Mouse (Mus musculus) heart, postnatal 25 days (tissue): ENCODE results near the gene Foxj1. TPM values are rescaled to one million over a fixed set of nuclear protein-coding genes. Genes with fewer than 3 reads are reported as not detected.
A peak's percentile ranks its signal among the peaks of the same experiment; 100 is the strongest.
"Not testable (repeated sequence)": the region's sequence is repeated elsewhere in the genome, so short reads cannot be mapped to it uniquely, and the experiment has no call there.

Source experiments
- DNase-seq: peaks from one replicate; pipeline ENCODE4 v3.0.0; 2022; ENCODE audit warnings: low spot score
- intact Hi-C: fragments of 180-260 bp; cut with DNase I; formaldehyde crosslinking; loops from one replicate; pipeline ENCODE4 v1.15.1; 2025
- total RNA-seq, 2 experiments: library from RNA; stranded (reverse); gene quantifications; 2 replicates each; pipeline ENCODE4 v1.2.3; 2021

Foxj1 gene
- not detected for total RNA-seq

DNA sequence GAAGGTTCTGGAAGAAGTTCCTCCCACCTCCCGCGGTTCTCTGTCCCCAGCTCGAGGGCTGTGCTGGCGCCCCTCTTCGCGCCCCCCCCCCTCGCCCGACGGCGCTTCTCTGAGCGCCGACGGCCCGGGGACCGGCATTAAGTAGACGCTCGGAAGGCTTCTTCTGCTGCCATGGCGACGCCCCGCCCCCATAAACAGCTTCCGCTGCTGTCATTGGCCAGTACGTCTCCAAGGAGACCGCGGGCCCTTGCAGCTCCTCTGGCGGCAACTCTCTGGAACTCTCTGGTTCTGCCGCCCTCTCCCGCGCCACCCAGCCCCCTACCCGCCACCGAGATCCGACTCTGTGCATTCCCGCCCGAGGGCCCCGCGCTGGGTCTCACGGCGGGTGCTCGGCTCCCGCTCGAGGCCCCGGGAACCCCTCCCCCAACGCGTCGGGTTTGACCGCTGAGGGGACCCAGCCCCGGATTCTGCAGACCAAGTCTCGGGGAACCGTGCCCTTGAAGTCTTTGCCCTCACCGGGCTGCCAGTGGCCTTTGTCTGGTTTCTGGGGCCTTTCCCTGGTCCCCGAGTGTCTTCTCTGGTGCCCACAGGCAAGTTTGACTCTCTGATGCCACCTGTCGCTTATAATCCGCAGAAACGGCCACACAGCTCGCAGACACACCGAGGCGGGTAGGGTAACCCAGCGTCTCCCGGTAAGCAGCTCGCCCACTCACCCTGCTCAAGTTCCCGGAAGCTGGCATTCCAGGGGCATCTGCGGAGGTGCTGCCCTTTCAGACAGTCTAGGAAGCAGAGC is at the start of gene Foxj1:
Gene Foxj1 (minus strand): TSS at position 156 of the 793 bp plus-strand sequence.
- intact Hi-C loops: no loop called here
- peak; percentile 87 for DNase-seq

DNA sequence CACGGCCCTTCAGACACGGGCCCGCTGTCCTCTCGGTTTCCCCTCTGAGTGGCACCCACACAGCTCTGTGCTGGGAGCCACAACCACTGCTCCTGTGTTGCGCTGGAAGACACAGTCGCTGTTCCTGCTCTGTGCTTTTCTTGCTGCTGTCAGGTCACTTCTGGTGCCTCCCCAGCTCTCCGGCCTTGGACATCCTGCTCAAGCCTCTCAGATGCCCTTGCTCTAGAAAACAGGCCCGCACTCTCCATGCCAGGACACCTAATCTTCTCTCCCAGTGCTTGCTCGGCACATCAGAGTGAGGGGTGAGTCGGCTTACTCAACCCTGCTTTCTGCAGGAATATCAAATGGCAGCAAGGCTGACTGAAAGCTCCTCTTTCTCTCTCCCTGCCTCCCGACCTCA is 49.0 kb upstream of the Foxj1 start:
- intact Hi-C loops: no loop called here
- DNase-seq: no peak

DNA sequence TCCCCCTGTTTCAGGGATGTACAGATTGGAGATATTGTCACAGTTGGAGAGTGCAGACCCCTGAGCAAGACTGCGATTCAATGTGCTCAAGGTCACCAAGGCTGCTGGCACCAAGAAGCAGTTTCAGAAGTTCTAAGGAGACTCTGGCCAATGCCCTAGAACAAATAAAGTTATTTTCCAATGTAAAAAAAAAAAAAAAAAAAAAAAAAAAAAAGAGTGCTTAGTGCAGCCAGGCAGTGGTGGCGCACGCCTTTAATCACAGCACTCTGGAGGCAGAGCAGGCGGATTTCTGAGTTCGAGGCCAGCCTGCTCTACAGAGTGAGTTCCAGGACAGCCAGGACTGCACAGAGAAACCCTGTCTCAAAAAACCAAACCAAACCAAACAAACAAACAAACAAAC is 47.9 kb upstream of the Foxj1 start:
- DNase-seq, intact Hi-C loops: not testable (repeated sequence)

DNA sequence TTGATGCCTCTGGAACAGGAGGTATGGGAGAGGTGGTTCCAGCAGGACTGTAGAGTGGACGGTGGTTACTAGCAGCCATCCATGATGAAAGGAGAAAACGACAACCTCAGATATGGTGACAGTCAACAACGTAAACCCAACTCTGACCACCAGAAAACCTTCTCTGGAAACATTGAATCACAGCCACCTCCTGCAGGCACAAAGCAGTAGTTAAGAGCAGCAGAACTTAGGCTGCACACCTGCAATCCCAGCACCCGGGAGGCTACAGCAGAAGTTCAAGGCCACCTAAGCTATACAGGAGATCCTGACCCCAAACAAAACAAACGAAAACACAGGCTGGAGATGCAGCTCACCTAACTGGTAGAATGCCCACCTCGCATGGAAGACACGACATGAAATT is 45.6 kb upstream of the Foxj1 start:
- intact Hi-C loops: no loop called here
- DNase-seq: no peak

DNA sequence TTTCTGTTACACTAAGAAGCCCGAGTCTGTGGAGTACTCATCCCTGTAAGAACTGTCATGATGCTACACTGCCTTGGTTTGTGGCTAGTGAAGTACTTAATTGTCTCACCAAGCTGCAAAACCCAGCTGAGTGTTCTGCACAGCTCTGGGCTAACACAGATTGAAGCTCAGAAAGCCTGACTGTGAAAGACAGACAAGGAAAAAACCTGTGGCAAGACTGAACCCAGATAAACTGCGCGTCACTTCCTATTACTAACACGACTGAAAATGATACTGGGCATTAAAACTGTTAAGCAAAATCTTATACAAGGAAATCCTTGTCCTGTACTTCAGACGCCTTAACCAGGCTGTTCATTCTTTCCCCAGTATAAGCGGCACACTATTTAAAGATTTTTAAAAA is 44.3 kb upstream of the Foxj1 start:
- intact Hi-C loops: no loop called here
- no peak for DNase-seq

DNA sequence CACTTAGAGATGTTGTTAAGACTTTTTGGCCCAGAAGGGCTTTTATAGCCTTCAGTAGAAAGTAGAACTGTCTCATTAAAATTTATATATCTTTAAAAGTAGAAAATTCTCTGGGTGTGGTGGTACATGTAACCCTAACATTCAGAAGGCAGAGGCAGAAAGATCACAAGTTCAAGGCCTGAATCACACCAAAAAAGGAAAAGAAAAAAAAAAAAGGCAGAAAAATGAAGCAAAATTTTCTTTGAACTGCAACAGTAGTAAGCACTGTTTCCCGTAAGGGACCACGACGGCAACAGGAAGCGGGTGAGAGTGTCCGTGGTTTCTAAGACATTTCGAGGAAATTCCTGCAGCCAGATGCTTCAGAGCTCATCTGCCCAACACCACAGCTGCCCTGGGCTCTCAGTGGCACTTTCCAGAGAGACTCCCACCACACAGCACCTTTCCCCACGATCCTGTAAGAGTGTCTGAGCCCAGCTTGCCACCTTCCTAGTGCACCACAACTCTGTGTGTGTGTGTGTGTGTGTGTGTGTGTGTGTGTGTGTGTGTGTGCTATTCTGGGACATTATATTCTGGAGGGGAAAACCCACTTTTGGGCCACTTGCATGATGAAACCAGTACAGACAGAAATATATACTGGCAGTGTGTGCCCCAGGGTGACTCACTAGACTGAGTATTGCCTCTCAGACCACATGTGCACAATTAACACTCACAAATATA is 41.9 kb upstream of the Foxj1 start:
- no peak for DNase-seq
- intact Hi-C loops: no loop called here

DNA sequence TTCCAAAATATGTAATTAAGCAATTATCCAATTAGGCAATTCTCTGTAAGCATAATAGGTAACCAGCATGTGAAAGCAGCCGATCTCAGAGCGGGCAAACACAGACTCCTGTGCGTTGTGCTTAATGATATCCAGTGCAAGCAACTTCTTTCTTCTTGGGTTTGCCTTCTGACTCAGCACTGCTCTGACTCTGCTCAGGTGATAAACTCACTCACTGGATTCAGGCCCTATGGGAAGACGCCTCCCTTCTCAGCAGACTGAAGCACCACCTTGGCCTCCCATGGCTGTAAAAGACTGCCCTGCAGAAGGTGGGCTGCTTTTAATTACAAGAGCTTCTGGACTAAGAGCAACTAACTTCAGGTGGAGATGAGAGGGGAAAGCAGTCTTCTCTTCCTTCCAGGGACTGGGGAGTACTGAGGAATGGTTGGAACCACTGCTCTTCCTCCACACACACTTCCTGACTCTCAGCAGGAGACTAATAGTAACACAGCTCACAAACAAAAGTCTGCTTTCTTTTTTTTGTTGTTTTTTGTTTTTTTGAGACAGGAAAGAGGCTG is 36.8 kb upstream of the Foxj1 start:
- intact Hi-C loops: no loop called here
- no peak for DNase-seq

DNA sequence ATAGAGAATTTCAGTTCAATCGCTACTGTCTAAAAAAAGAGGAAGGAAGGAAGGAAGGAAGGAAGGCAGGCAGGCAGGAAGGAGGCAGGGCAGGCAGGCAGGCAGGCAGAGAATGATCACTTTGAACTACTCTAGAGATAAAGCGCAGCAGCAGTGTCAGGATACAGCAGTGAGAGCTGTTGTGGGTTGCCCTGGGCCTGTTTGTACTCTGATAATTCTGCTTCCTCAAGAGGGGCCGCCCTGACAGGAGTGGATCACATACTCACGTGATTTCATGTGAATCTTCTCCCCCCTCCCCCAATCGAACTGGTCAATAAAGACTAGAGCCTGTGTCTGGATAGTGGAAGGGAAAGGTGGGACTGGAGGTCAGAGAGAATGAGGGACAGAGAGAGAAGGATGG is 34.4 kb upstream of the Foxj1 start:
- intact Hi-C loops: loop anchor here (5.0 kb wide), 1 partner anchor 52 kb away; no protein-coding TSS in a partner anchor
- no peak for DNase-seq

DNA sequence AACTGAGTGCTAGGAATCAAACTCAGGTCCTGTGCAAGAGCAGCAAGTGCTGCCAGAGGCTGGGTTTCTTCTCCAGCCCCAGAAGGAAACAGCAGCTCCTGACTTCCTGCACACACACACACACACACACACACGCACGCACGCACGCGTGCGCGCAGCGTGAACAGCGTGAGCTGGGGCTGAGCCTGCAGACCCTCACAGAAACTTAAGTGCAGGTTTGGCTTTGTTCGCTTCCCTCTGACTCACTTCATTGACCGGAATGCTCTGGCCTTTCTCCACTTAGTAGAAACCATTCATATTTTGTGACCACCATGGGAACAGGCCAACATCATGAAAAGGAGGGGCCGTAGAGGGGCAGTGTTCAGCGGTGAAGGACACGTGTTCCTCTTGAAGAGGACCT is 33.9 kb upstream of the Foxj1 start:
- intact Hi-C loops: loop anchor here (5.0 kb wide), 1 partner anchor 52 kb away; no protein-coding TSS in a partner anchor
- no peak for DNase-seq

DNA sequence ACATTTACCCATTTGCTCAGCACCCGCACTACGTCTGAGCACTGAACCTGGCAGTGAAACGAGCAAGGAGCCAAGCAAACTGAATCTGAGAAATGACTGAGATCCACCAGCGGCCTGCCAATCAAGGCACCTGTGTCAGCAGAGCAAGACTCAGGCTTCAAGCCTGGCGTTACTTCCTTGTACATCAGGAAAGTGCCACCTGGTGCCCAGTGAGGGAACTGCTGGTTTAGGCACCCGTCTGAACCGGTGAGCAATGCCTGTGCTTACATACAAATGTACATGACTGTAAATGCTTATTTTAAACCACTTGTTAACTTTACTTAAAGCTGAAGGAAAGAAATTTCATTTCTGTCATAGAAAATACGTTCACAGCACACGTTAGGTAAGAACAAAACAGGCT is 32.9 kb upstream of the Foxj1 start:
- intact Hi-C loops: loop anchor here (5.0 kb wide), 1 partner anchor 51 kb away; no protein-coding TSS in a partner anchor
- DNase-seq: peak; percentile 29

DNA sequence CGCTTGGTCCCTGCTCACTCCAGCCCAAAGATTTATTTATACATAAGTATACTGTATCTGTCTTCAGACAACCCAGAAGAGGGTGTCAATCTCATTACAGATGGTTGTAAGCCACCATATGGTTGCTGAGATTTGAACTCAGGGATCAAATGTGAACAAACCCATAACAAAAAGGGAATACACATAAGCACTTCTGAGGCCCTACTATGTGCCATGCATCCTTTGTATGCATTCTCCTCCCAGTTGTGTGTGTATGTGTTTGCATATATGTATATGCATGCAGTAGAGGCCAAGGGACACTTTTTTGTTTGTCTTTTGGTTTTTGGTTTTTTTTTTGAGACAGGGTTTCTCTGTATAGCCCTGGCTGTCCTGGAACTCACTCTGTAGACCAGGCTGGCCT is 31.4 kb upstream of the Foxj1 start:
- DNase-seq: no peak
- intact Hi-C loops: loop anchor here (5.0 kb wide), 1 partner anchor 49 kb away; no protein-coding TSS in a partner anchor

DNA sequence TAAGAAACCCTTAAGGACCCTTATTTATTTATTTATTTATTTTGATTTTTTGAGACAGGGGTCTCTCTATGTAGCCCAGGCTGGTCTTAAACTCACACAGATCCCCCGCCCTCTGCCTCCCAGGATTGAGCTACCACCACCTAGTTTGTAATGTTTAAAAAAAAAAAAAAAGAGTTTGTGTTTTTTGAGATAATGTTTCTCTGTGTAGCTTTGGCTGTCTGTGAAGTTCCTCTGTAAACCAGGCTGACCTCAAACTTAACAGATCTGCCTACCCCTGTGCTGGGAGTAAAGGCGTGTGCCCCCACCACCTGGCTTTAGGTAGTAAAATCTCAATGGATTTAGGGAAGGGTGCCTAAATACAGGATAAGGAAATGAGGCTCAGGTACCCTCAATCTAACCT is 30.9 kb upstream of the Foxj1 start:
- intact Hi-C loops: loop anchor here (5.0 kb wide), 1 partner anchor 49 kb away; no protein-coding TSS in a partner anchor
- no peak for DNase-seq

DNA sequence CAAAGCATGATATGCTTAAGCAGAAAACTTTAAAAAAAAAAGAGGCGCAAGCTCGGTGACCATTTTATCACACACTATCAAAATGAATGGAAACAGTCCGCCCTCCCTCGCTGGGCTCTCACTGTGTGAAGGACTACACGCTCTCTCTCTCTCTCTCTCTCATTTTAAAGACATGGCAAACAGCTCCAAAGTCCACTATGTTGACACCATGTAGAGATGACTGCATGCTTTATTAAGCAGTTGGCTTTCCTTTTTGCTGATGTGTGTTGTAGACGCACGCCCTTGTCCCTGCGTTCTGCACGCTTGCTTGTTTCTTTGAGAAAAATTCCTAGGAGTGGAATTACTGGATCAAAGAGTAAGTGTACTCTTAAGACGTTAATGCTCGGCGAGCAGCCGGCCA is 30.2 kb upstream of the Foxj1 start:
- intact Hi-C loops: loop anchor here (5.0 kb wide), 1 partner anchor 48 kb away; no protein-coding TSS in a partner anchor
- DNase-seq: no peak

DNA sequence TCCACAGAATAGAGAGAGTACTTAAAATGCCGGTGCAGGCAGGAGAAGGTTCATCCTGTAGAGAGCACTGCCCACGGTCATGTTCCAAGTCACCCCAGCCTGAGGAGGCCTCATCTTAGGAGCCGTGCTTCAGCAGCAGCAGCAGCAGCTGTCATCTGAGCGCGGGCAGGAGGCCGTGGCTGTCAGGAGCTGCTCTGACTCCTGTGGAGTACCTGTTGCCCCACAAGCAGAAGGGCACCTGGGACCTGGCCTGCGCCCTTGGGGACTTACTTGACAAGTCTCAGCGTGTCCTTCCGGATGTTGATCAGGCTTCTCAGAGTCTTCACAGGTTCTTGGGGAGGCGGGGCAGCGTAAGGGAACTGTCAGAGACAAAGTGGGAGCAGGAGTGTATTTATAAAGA is 26.8 kb upstream of the Foxj1 start:
- DNase-seq: no peak
- intact Hi-C loops: no loop called here

DNA sequence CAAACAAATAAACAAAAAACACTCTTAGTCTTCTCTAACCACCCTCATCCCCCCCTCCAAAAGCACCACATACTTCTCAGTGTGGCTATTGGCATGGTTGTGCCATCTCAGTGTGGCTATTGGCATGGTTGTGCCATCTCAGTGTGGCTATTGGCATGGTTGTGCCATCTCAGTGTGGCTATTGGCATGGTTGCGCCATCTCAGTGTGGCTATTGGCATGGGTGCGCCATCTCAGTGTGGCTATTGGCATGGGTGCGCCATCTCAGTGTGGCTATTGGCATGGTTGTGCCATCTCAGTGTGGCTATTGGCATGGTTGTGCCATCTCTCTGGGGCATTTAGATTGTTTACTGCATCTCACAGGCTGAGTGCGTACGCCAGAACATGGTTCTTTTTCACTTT is 25.7 kb upstream of the Foxj1 start:
- DNase-seq, intact Hi-C loops: not testable (repeated sequence)

DNA sequence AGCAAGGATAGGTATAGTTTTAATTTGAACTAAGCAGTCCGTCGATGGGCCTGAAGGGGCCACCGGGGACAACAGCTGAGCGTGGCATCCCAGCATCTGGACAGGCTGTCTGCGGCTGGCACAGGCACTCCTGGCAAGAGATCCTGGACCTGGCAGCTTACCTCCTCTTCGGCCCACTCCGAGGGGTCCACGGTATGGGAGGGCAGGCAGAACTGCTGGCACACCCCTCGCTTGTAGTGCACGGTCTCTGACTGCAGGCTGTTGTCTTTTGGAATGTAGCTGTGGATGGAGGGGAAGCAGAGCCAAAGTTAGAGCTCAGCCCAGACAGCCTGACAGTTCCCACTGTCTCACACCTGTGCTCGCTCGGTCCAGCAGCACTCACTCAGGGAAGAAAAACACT is 24.5 kb upstream of the Foxj1 start:
- DNase-seq: no peak
- intact Hi-C loops: no loop called here

DNA sequence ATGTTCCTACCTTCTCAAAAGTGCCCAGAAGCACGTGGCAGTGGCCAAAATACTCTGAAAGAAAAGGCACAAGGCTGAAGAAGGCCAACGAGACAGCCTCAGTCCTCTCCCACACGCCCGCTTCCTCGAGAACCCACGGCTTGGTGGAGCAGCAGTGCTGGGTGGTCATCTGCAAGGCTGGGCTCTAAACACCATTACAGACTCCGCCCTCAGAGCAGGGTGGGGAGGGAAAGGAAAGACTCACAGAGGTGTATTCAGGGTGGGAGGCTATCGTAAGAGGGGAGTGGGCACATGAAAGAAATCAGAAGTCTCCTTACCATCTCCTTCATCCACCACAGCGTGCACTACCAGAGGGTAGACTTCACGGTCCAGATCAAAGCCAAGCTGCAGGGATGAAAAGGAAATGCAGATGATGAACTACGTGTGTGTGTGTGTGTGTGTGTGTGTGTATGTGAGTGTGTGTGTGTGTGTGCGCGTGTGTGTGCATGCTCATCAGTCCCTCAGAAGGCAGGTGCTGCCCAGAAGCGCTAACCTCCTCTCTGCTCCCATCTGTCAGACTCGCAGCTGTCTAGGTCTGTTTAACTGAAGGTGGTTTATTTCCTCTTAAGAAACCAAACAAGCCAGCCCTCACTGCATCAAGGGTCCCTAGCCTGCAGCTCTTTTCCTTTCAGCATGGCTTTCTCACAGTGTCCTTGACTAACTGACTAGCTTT is 23.9 kb upstream of the Foxj1 start:
- no peak for DNase-seq
- intact Hi-C loops: no loop called here

DNA sequence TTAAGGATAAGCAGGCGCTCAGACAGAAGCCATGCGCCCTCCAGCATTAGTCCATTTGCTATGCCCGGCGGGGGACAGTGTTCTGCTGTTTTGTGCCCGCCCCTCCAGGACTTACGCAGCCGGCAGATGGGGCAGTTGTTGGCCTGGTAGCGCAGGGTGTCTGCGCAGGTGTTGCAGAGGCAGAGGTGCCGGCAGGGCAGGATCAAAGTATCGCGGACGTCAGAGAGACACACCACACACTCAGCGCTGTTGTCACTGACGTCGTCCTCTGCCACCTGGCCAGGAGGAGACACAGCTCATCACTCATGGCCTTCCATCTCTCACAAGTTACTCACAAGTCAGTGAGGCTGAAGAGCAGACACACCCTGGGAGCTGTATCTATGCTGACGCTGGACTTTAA is 19.3 kb upstream of the Foxj1 start:
- DNase-seq: no peak
- intact Hi-C loops: no loop called here

DNA sequence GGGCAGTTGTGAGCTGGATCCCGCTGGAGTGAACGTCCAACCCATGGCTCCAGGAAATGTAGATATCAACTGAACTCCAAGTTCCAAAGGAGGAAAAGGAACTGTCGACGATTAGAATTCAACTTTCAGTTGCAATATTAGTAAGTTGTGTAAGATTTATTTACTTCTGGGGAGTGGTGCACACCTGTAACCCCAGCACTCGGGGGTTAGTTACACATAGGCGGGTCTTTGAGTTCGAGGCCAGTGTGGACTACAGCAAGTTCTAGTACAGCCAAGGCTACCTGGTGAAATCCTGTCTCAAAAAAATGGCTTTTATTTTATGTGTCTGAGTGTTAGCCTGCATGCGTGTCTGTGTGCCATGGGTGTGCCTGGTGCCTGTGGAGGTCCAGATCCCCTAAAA is 18.3 kb upstream of the Foxj1 start:
- intact Hi-C loops: no loop called here
- no peak for DNase-seq

DNA sequence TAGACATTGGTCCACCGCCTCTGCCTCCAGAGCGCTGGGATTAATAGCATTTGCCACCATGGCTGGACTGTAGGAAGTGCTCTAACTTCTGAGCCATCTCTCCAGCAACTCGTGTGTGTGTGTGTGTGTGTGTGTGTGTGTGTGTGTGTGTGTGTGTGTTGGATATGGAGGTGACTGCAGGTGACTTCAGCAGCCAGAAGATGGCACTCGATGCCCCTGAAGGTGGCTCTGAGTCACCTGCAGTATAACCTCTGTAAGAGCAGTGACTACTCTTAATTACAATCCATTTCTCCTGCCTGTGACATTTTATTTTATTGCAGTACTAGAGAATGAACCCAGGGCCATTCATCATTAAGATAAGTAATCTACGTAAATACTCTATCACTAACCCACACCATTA is 16.1 kb upstream of the Foxj1 start:
- DNase-seq: no peak
- intact Hi-C loops: no loop called here
